Mouse (Mus musculus) testis, adult 2 months (tissue): ENCODE data around the gene Heph.

Experiments
- CTCF ChIP-seq: fragments of 200-500 bp; IDR thresholded peaks from 2 replicates; pipeline ENCODE4 v1.5.1; 2012; ENCODE audit warnings: low read depth, mild to moderate bottlenecking, inconsistent platforms, low read length, moderate library complexity; ENCODE audit not compliant: control insufficient read depth, insufficient read depth, insufficient replicate concordance
- POLR2A ChIP-seq: fragments of 200-500 bp; IDR thresholded peaks from 2 replicates; pipeline ENCODE4 v1.6.1; 2012; ENCODE audit warnings: low read depth, mild to moderate bottlenecking, inconsistent platforms, low read length, moderate library complexity; ENCODE audit not compliant: control insufficient read depth

DNA sequence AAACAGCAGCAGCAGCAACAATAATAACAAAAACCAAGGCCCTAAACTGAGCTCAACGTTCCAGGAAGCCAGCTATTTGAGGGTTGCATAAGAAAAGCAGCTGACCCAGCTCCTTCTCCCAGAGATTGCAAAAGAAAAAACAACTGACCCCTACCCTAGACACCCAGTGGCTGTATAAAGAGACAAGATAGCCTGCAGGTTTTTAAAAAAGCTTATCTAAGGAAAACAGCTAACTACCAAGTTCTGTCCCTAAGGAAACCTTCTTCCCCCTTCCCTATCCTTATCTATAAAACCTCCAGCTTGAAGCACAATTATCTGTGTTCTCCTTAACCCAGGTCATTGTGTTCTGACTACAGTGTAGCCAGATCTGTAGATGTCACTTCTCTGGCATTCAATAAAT is 37.4 kb upstream of the Heph start:
- TF ChIP-seq POLR2A (no peak), CTCF (no peak)
